Mouse (Mus musculus): Measurements from ENCODE around the gene Trappc4. TPM values are rescaled to one million over a fixed set of nuclear protein-coding genes. Genes with fewer than 3 reads are reported as not detected.

Gene Trappc4
- polyA plus RNA-seq, 1 experiment from 2014 or later = 287 TPM

DNA sequence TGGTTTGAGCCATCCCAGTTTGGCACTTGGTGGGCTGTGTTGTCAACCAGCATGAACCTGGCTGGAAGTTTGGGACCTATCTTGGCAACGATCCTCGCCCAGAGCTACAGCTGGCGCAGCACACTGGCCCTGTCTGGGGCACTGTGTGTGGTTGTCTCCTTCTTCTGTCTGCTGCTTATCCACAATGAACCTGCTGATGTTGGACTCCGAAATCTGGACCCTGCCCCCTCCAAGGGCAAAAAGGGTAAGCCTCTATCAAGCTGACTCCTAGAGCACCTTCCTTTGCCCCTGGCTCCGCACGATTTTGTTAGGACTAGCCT, 7.6 kb downstream of the Trappc4 start:
- Histone ChIP-seq H3K4me2 (peak overlapping the region; percentile 64), H3K9ac (no peak overlapping the region), H3K4me3 (no peak overlapping the region), H3K9me3 (no peaks in the 10 kb centered on the region), H3K4me1 (replicated peaks) (peaks cover 41% of the 10 kb centered on the region), H3K27ac (replicated peaks) (no peak overlapping the region), H3K27me3 (no peaks in the 10 kb centered on the region), H3K36me3 (peaks cover 47% of the 10 kb centered on the region)
- 84% methylated on average over 6 of the region's 6 CpGs for WGBS
- no peak for ATAC-seq (ENCODE audit: low FRiP score, low read depth)

DNA sequence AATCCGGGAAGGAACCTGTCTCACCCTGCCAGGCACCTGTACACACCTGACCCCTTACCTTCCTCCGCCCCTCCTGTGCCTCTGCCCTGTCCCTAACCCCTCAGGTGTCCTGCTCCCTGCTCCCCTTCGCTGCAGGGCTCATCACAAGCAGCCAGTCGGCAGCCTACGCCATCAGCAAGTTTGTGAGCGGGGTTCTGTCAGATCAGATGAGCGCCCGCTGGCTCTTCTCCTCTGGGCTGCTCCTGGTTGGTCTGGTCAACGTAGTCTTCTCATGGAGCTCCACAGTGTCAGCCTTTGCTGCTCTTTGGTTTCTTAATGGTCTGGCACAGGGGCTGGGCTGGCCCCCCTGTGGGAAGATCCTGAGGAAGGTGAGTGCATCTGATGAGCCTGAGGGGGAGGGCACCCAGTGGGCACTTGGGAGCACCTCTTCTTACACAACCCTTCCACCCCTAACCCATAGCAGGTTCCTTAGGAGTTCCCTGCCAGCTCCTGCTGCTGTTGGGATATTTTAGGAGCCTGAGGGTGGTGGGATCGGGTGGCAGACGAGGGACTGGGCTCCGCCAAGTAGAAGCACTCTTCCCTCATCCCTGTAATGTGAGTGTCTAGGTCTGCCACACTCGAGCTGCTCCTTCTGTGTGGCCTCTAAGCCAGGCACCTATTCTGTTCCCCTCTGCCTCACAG, 8.1 kb downstream of the Trappc4 start:
- no peak overlapping the region for H3K27ac ChIP-seq (replicated peaks)

DNA sequence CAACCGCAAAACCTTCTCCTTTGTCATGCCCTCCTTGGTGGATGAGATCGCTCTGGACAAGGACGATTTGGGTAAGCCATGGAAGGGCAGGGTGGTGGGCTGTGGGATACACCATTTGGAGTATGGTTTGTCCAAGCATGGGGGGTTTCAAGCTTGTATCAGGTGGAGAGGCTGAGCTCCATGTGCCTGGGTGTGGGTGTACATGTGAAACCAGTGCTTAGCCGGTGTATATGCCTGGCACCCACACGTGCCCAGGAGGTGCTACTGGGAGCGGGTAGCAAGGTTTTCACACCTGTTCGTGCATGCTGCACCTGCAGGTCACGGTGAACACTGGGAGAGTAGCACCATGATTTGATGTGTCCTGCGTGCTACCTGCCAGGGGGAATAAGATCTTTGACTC, 8.8 kb downstream of the Trappc4 start:
- WGBS = 78% methylated on average over 9 of the region's 9 CpGs
- H3K9ac ChIP-seq = peak overlapping the region; percentile 71
- peak overlapping the region; percentile 91 for H3K27ac ChIP-seq (replicated peaks)
- no peaks in the 10 kb centered on the region for H3K9me3 ChIP-seq
- peak overlapping the region; percentile 70 for H3K4me3 ChIP-seq
- ATAC-seq (ENCODE audit: low FRiP score, low read depth) = no peak
- H3K27me3 ChIP-seq = no peaks in the 10 kb centered on the region
- peaks cover 38% of the 10 kb centered on the region for H3K4me1 ChIP-seq (replicated peaks)
- H3K36me3 ChIP-seq = peaks cover 35% of the 10 kb centered on the region
- peak overlapping the region; percentile 64 for H3K4me2 ChIP-seq

More for the DNA sequence above, 8.1 kb downstream of the Trappc4 start:
- 83% methylated on average over 13 of the region's 13 CpGs for WGBS
- no peak for ATAC-seq (ENCODE audit: low FRiP score, low read depth)
- Histone ChIP-seq H3K4me2 (peak overlapping the region; percentile 64), H3K27me3 (no peaks in the 10 kb centered on the region), H3K36me3 (peaks cover 42% of the 10 kb centered on the region), H3K9ac (peak overlapping the region; percentile 71), H3K4me1 (replicated peaks) (peaks cover 38% of the 10 kb centered on the region), H3K4me3 (peak overlapping the region; percentile 70), H3K9me3 (no peaks in the 10 kb centered on the region)

DNA sequence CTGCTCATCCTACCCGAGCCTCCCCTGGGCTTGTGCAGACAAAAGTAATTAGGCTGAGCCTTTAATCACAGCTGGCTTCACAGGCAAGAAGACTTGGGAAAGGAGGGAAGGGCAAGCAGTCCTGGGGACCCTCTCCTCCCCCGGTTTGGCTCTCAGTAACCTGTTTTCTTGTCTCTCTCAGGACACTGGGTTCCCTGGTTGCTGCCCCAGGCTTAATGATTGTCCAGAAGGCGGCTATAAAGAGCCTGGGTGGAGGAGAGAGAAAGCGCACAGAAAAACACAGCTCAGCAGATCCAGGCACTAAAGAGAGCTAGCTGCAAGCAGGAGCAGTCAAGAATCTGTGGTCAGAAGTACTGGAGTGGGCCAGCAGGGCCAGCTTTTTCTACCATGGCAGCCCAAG, 9.3 kb downstream of the Trappc4 start:
- peak overlapping the region; percentile 91 for H3K27ac ChIP-seq (replicated peaks)
- 12% methylated on average over 4 of the region's 4 CpGs for WGBS
- H3K27me3 ChIP-seq = no peaks in the 10 kb centered on the region
- no peak for ATAC-seq (ENCODE audit: low FRiP score, low read depth)
- H3K4me3 ChIP-seq = peak overlapping the region; percentile 70
- H3K9me3 ChIP-seq = no peaks in the 10 kb centered on the region
- H3K9ac ChIP-seq = peak overlapping the region; percentile 71
- peaks cover 31% of the 10 kb centered on the region for H3K36me3 ChIP-seq
- H3K4me2 ChIP-seq = peak overlapping the region; percentile 64
- H3K4me1 ChIP-seq (replicated peaks) = peaks cover 38% of the 10 kb centered on the region

DNA sequence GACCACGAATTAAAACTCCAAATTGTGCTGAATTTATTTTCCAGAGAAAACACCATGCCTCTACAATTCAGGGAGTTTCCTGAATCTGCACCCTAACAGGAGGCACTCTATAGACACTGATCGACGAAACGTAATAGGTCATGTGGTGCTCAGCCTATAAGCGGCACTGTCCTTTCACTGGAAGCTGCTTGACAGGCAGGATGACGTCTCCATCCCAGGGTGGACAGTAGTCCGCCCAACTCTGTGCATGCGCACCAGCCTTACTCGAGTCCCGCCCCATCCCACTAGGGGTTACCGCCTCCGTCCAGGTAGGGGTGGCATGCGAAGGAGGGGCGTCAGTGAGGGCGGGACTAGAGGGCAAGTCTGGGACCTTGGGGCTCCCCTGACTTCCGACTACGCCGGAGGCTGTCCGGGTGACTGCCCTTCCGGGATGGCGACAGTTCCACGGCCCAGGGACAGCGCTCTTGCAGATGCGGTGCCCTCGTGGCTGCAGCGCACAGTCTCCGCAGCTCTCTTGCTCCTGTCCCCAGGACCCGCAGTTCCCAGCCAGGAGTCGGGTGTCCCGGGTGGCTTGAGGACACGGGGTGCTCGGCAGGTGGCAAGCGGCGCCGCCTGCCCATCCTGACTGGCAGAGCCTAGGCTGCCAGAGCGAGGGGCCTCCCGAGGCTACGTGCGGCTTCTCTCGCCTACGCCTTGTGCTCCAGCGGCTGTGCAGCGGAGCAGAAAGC, 10.6 kb downstream of the Trappc4 start, which contains the start of gene Slc37a4:
Slc37a4 (plus strand) TSS at position 169 of the 728 bp plus-strand sequence.
- ATAC-seq (ENCODE audit: low FRiP score, low read depth) = peak; percentile 99
- Histone ChIP-seq H3K27me3 (no peaks in the 10 kb centered on the region), H3K4me1 (replicated peaks) (peaks cover 38% of the 10 kb centered on the region), H3K36me3 (peaks cover 19% of the 10 kb centered on the region), H3K4me2 (peak within 1 kb of the TSS; percentile 64), H3K9me3 (no peaks in the 10 kb centered on the region), H3K9ac (peak within 1 kb of the TSS; percentile 71), H3K4me3 (peak within 1 kb of the TSS; percentile 70), H3K27ac (replicated peaks) (peak within 1 kb of the TSS; percentile 91)
- under 1% methylated on average over 43 of the region's 43 CpGs for WGBS

DNA sequence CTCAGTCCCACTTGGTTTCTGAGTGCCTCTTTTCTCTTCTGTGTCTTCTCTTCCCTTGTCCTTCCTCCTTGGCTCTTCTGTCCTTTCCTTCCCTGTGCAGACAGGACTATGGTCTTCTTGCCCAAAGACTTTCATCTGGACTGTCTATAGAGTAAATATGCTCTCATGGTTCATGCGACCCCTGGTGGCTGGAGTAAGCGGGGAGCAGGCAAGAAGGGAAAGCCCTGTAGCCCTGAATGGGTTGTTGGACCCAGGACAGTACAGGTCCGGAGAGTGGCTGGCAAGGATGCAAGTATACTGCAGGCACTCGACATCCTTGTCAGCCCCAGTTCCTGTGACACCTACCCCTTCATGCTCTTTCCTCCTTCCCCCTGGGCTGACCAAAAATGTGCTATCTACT, 15.9 kb downstream of the Trappc4 start:
- no peak overlapping the region for H3K4me2 ChIP-seq
- H3K4me1 ChIP-seq (replicated peaks) = peaks cover 7% of the 10 kb centered on the region
- no peak for ATAC-seq (ENCODE audit: low FRiP score, low read depth)
- H3K4me3 ChIP-seq = no peak overlapping the region
- no peaks in the 10 kb centered on the region for H3K9me3 ChIP-seq
- H3K27me3 ChIP-seq = no peaks in the 10 kb centered on the region
- H3K36me3 ChIP-seq = peaks cover 52% of the 10 kb centered on the region
- 30% methylated on average over 4 of the region's 4 CpGs for WGBS
- H3K27ac ChIP-seq (replicated peaks) = no peak overlapping the region
- H3K9ac ChIP-seq = no peak overlapping the region

DNA sequence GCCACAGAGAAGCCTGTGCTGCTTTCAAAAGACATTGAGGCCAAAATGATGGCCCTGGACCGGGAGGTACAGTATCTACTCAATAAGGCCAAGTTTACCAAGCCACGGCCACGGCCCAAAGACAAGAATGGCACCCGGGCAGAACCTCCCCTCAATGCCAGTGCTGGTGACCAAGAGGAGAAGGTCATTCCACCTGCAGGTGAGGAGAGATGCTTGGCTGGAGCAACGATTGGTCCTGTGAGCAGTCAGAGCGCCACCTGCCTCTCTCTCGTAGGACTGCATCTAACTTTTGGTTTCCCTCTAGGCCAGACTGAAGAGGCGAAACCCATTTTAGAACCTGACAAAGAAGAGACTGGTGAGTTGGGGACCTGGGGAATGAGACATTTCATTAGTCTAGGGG, 18.1 kb downstream of the Trappc4 start:
- no peak for ATAC-seq (ENCODE audit: low FRiP score, low read depth)
- Histone ChIP-seq H3K4me3 (no peak overlapping the region), H3K9me3 (no peaks in the 10 kb centered on the region), H3K9ac (no peak overlapping the region), H3K27me3 (no peaks in the 10 kb centered on the region), H3K4me1 (replicated peaks) (no peaks in the 10 kb centered on the region), H3K27ac (replicated peaks) (no peak overlapping the region), H3K4me2 (no peak overlapping the region), H3K36me3 (peaks cover 74% of the 10 kb centered on the region)
- WGBS = 63% methylated on average over 8 of the region's 8 CpGs

DNA sequence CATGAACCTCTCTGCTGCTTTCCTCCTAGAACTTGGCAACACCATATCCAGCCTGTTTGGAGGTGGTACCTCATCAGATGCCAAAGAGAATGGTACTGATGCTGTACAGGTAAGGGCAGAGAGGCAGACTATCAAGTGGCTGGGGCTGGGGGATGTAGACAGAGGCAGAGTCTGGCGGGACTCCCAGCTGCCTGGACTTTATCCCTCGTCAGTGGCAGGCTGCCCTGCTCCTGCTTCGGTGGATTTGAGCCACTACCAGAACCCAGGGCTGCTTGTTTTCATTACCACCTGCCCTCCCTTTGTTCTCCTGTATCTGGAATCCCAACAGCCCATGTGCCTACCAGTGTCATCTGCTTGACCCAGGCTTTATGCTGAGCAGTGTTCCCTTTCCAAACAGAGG, 20.2 kb downstream of the Trappc4 start:
- ATAC-seq (ENCODE audit: low FRiP score, low read depth) = no peak
- H3K9me3 ChIP-seq = no peaks in the 10 kb centered on the region
- H3K4me1 ChIP-seq (replicated peaks) = no peaks in the 10 kb centered on the region
- H3K9ac ChIP-seq = no peak overlapping the region
- H3K27me3 ChIP-seq = no peaks in the 10 kb centered on the region
- peaks cover 95% of the 10 kb centered on the region for H3K36me3 ChIP-seq
- H3K4me3 ChIP-seq = no peak overlapping the region
- WGBS = 88% methylated on average over 3 of the region's 3 CpGs
- no peak overlapping the region for H3K27ac ChIP-seq (replicated peaks)
- H3K4me2 ChIP-seq = no peak overlapping the region

DNA sequence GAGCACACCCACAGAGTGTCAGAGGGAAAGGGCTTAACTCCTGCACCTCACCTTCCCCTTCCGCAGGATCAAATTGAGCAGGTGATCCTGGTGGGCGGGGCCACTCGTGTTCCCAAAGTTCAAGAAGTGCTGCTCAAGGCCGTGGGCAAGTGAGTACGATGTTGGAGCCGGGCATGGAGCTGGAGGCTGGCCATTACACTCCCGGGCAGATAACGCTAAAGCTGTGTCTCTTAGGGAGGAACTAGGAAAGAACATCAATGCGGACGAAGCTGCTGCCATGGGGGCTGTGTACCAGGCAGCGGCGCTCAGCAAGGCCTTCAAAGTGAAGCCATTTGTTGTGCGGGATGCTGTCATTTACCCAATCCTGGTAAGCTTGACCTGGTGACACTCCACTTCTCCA, 22.8 kb downstream of the Trappc4 start:
- no peaks in the 10 kb centered on the region for H3K27me3 ChIP-seq
- H3K4me3 ChIP-seq = no peak overlapping the region
- H3K4me2 ChIP-seq = no peak overlapping the region
- H3K36me3 ChIP-seq = peaks cover 88% of the 10 kb centered on the region
- ATAC-seq (ENCODE audit: low FRiP score, low read depth) = no peak
- 95% methylated on average over 13 of the region's 13 CpGs for WGBS
- H3K9ac ChIP-seq = no peak overlapping the region
- H3K9me3 ChIP-seq = no peaks in the 10 kb centered on the region
- peaks cover 12% of the 10 kb centered on the region for H3K4me1 ChIP-seq (replicated peaks)
- H3K27ac ChIP-seq (replicated peaks) = no peak overlapping the region

DNA sequence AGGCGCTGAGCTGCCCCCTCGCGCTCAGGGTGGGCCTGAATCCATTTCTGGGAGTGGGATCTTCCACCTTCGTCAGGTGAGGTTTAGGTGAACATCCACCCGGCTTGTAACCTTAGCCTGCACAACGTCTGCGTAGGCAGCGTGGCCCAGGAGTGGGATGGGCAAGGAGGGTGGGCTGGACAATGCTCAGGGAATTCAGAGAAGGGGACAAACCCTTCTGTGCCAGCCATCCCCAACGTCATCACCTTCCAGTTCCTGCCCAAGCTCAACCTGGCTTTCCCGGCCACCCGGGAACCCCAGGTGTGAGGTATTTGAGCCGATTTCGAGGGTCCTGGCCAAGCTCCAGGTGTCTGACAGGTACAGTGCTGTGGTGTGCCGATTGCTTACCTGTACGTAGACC, 27.5 kb downstream of the Trappc4 start:
- 0 out of 2 replicates have a peak, but pooled peaks have one; percentile 14 for ATAC-seq (ENCODE audit: low FRiP score, low read depth)
- Histone ChIP-seq H3K4me3 (peak overlapping the region; percentile 77), H3K27me3 (no peaks in the 10 kb centered on the region), H3K9me3 (no peaks in the 10 kb centered on the region), H3K9ac (peak overlapping the region; percentile 83), H3K4me1 (replicated peaks) (peaks cover 22% of the 10 kb centered on the region), H3K27ac (replicated peaks) (peak overlapping the region; percentile 89), H3K4me2 (peak overlapping the region; percentile 95), H3K36me3 (peaks cover 40% of the 10 kb centered on the region)
- WGBS = 9% methylated on average over 15 of the region's 15 CpGs

DNA sequence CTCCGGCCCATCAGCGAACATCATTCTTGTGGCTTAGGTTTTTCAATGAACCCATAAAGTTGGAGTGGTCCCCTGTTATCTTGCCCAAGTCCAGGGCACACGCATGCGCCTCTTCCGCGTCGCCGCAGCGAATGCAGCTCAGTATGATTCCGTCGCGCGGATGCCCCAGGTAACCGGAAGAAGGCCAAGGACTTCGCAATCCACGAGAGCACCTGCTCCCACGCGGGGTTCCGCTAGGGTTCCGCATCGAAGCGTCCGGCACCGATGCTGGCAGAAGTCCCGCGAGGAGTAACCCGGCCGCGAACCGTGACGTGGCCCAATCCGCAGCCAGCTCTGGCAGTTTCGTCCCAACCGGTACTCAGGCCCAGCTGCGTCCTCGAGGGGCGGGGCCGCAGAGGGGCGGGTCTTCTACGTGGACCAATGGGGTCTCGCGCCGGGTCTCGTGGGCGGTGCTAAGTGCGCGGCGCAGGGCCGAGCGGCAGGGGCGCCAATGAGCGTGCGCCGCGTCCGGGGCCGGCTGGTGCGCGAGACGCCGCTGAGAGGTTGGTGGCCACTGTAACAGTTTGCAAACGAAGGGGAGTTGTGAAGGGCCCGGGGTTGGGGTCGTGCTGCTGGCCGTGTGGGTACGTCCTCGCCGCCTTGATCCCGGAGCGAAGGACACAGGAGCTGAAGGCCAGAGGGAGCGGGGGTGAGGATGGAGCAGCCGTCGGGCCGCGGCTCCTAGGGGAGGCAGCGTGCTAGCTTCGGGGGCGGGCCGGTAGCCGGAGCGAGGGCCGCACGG, 28.2 kb downstream of the Trappc4 start, which contains the start of gene Hyou1:
Hyou1 (plus strand) TSS at position 437 of the 781 bp plus-strand sequence.
- H3K27ac ChIP-seq (replicated peaks) = peak within 1 kb of the TSS; percentile 89
- no peaks in the 10 kb centered on the region for H3K27me3 ChIP-seq
- peak within 1 kb of the TSS; percentile 77 for H3K4me3 ChIP-seq
- peak within 1 kb of the TSS; percentile 83 for H3K9ac ChIP-seq
- H3K9me3 ChIP-seq = no peaks in the 10 kb centered on the region
- H3K4me2 ChIP-seq = peak within 1 kb of the TSS; percentile 95
- peak; percentile 98 for ATAC-seq (ENCODE audit: low FRiP score, low read depth)
- under 1% methylated on average over 80 of the region's 83 CpGs for WGBS
- peaks cover 34% of the 10 kb centered on the region for H3K36me3 ChIP-seq
- H3K4me1 ChIP-seq (replicated peaks) = peaks cover 22% of the 10 kb centered on the region

Data from hindbrain, embryonic 15.5 days (tissue).